Comparison of ENCODE assay signal across 27 mouse cellular contexts in genomic region chr12:69693471-69693870, GRCm38 (mm10). TPM values are rescaled to one million over a fixed set of nuclear protein-coding genes. Genes with fewer than 3 reads are reported as not detected.
DNase-seq lines count a peak whose midpoint lies in the region; ATAC-seq and TF ChIP-seq lines count a peak whose summit lies in the region.
"Had no signal": no experiment of that assay in that cellular context is flagged by ENCODE, and none has a peak within 500 bp of the region (broad histone marks: within the 10 kb centered on the region; RNA-seq: fewer than 3 reads in every experiment).

No protein-coding gene starts in this region.

- H3K27ac ChIP-seq in kidney, embryonic 16.5 days (ENCODE audit: low read length) = no peak overlapping the region
- no peak overlapping the region for H3K27ac ChIP-seq in ES-Bruce4 (ENCODE audit: insufficient read depth, low read length)
- H3K27ac ChIP-seq: embryonic facial prominence, embryonic 12.5 days; embryonic facial prominence, embryonic 15.5 days; gastrocnemius, adult 2 months; heart, embryonic 13.5 days; hindbrain, embryonic 12.5 days; hindbrain, embryonic 15.5 days; intestine, embryonic 15.5 days had no signal

- H3K4me3 ChIP-seq in kidney, embryonic 16.5 days (ENCODE audit: low read length) = no peak overlapping the region
- H3K4me3 ChIP-seq in E14TG2a.4 (replicated peaks; ENCODE audit: low read length) (peak overlapping the region; percentile 72), ES-Bruce4 (ENCODE audit: low read depth, low read length) (peak overlapping the region; percentile 64)
- H3K4me3 ChIP-seq: embryonic facial prominence, embryonic 12.5 days; embryonic facial prominence, embryonic 15.5 days; gastrocnemius, adult 2 months; heart, embryonic 13.5 days; hindbrain, embryonic 12.5 days; hindbrain, embryonic 15.5 days; intestine, embryonic 15.5 days had no signal

- no peaks in the 10 kb centered on the region for H3K9me3 ChIP-seq in kidney, embryonic 16.5 days (ENCODE audit: low read length)
- H3K9me3 ChIP-seq in E14TG2a.4 (ENCODE audit: low read length) = no peaks in the 10 kb centered on the region
- no peaks in the 10 kb centered on the region for H3K9me3 ChIP-seq in ES-Bruce4 (replicated peaks; ENCODE audit: control insufficient read depth, insufficient read depth, low read length, poor library complexity, severe bottlenecking)
- H3K9me3 ChIP-seq: embryonic facial prominence, embryonic 12.5 days; embryonic facial prominence, embryonic 15.5 days; heart, embryonic 13.5 days; hindbrain, embryonic 12.5 days; hindbrain, embryonic 15.5 days; intestine, embryonic 15.5 days had no signal

- H3K4me1 ChIP-seq in kidney, embryonic 16.5 days (ENCODE audit: insufficient read depth, low read length) = no peaks in the 10 kb centered on the region
- peaks cover 16% of the 10 kb centered on the region for H3K4me1 ChIP-seq in E14TG2a.4 (replicated peaks; ENCODE audit: low read depth, low read length)
- no peaks in the 10 kb centered on the region for H3K4me1 ChIP-seq in ES-Bruce4 (ENCODE audit: control insufficient read depth, insufficient read depth, low read length)
- H3K4me1 ChIP-seq: embryonic facial prominence, embryonic 12.5 days; embryonic facial prominence, embryonic 15.5 days; hindbrain, embryonic 12.5 days; hindbrain, embryonic 15.5 days had no signal

- DNase-seq in kidney, adult 8-10 months = no peak
- peak; percentile 83 for DNase-seq in R1 (ENCODE audit: low read depth, low spot score)
- no peak for DNase-seq in cerebellum, postnatal 14 days
- DNase-seq in layer of hippocampus, adult 11-12 months (ENCODE audit: low spot score) = no peak
- no peak for DNase-seq in right cerebral cortex, postnatal 4 days
- DNase-seq: adrenal gland, adult 2 months; adrenal gland, postnatal 14 days; cerebellum, adult 11 months; cerebellum, adult 8-10 months; cerebellum, postnatal 10 days; forebrain, postnatal 0 days; gastrocnemius, adult 2 months; gastrocnemius, postnatal 14 days; heart, adult 11 months; heart, postnatal 14 days; heart, postnatal 4 days had no signal

- TF ChIP-seq EP300 in ES-Bruce4 (IDR thresholded peaks at IDR 0.05; ENCODE audit: insufficient read depth, low read depth, low read length) = no peak

- H3K9ac ChIP-seq in kidney, embryonic 16.5 days (replicated peaks; ENCODE audit: low read length) = no peak overlapping the region
- H3K9ac ChIP-seq in ES-Bruce4 (ENCODE audit: low read depth, poor library complexity, severe bottlenecking) = peak overlapping the region; percentile 22; the same call in 1 of the 2 replicates
- H3K9ac ChIP-seq: embryonic facial prominence, embryonic 12.5 days; embryonic facial prominence, embryonic 15.5 days; forebrain, postnatal 0 days; heart, embryonic 13.5 days; hindbrain, embryonic 12.5 days; hindbrain, embryonic 15.5 days; intestine, embryonic 15.5 days had no signal

- TF ChIP-seq CTCF in E14TG2a.4 (conservative IDR thresholded peaks at IDR 0.05; ENCODE audit: low read length) (no peak), ES-Bruce4 (IDR thresholded peaks at IDR 0.05; ENCODE audit: low read depth, low read length) (no peak)

- H3K27me3 ChIP-seq in kidney, embryonic 16.5 days (ENCODE audit: insufficient read depth, low read length) = no peaks in the 10 kb centered on the region
- H3K27me3 ChIP-seq in E14TG2a.4 (ENCODE audit: insufficient read depth, low read length) (no peaks in the 10 kb centered on the region), ES-Bruce4 (ENCODE audit: control insufficient read depth, insufficient read depth, low read length, poor library complexity, severe bottlenecking) (no peaks in the 10 kb centered on the region)
- H3K27me3 ChIP-seq: embryonic facial prominence, embryonic 12.5 days; embryonic facial prominence, embryonic 15.5 days; heart, embryonic 13.5 days; hindbrain, embryonic 12.5 days; hindbrain, embryonic 15.5 days; intestine, embryonic 15.5 days had no signal

- peak; percentile 63 for ATAC-seq in kidney, embryonic 16.5 days (ENCODE audit: low FRiP score, low TSS enrichment)
- ATAC-seq: CD4-positive, CD25-positive, alpha-beta regulatory T cell, adult 4 months; forebrain, embryonic 14.5 days; forebrain, postnatal 0 days; intestine, embryonic 15.5 days had no signal

- WGBS in kidney, embryonic 16.5 days = 66% methylated on average over 17 of the region's 17 CpGs

- TF ChIP-seq POLR2A in ES-Bruce4 (IDR thresholded peaks at IDR 0.05; ENCODE audit: insufficient read depth, low read length) = no peak

- no peak overlapping the region for H3K4me2 ChIP-seq in kidney, embryonic 16.5 days (replicated peaks; ENCODE audit: low read depth, low read length)
- H3K4me2 ChIP-seq: embryonic facial prominence, embryonic 12.5 days; embryonic facial prominence, embryonic 15.5 days; heart, embryonic 13.5 days; hindbrain, embryonic 12.5 days; hindbrain, embryonic 15.5 days; intestine, embryonic 15.5 days had no signal

- peaks cover 2% of the 10 kb centered on the region; the same call in 1 of the 2 replicates for H3K36me3 ChIP-seq in kidney, embryonic 16.5 days (ENCODE audit: insufficient read depth, low read length)
- H3K36me3 ChIP-seq in E14TG2a.4 (ENCODE audit: insufficient read depth, low read length) (peaks cover 29% of the 10 kb centered on the region), ES-Bruce4 (ENCODE audit: control insufficient read depth, insufficient read depth, low read length, poor library complexity, severe bottlenecking) (no peaks in the 10 kb centered on the region)
- H3K36me3 ChIP-seq: hindbrain, embryonic 12.5 days; hindbrain, embryonic 15.5 days; intestine, embryonic 15.5 days had no signal

RNA-seq across cellular contexts. Expression of gene Sos2, which starts 11.8 kb away (rescaled TPM):
- polyA plus RNA-seq in kidney, embryonic 16.5 days (2015; fragmentation: Nextera tagmentation; extraction: Ambion mirVana) = 7.1 and 9.3 TPM in 2 replicates
- 21.2 and 21.6 TPM in 2 replicates for polyA plus RNA-seq in ES-Bruce4 (2011; ENCODE audit: insufficient read depth, insufficient read length, low read depth, missing spikeins)

RNA-seq across cellular contexts. Expression of gene L2hgdh, which starts 31.2 kb away (rescaled TPM):
- polyA plus RNA-seq in kidney, embryonic 16.5 days (2015; fragmentation: Nextera tagmentation; extraction: Ambion mirVana) = 25.2 and 26.9 TPM in 2 replicates
- polyA plus RNA-seq in ES-Bruce4 (2011; ENCODE audit: insufficient read depth, insufficient read length, low read depth, missing spikeins) = 25.6 and 26.2 TPM in 2 replicates

RNA-seq across cellular contexts. Expression of gene Atp5s, which starts 31.3 kb away (rescaled TPM):
- polyA plus RNA-seq in kidney, embryonic 16.5 days (2015; fragmentation: Nextera tagmentation; extraction: Ambion mirVana) = 31.7 and 33.5 TPM in 2 replicates
- 28.4 and 30.4 TPM in 2 replicates for polyA plus RNA-seq in ES-Bruce4 (2011; ENCODE audit: insufficient read depth, insufficient read length, low read depth, missing spikeins)
